Mouse (Mus musculus): ENCODE measurements around the gene Rbm41.
A peak's percentile ranks its signal among the peaks of the same experiment; 100 is the strongest.

The Rbm41 gene

GRCm38 (mm10) chrX:139997740-139998690 lies at the start of gene Rbm41:
Rbm41 (minus strand) TSS chrX:139998595.
- peak; percentile 14 for DNase-seq (ENCODE audit: low spot score)

- no peak for DNase-seq (ENCODE audit: low spot score)
These were observed 283 bp upstream of the Rbm41 start for GRCm38 (mm10) chrX:139998691-139999065.

- DNase-seq (ENCODE audit: low spot score): no peak
These were observed 16.3 kb downstream of the Rbm41 start for GRCm38 (mm10) chrX:139982115-139982514.

GRCm38 (mm10) chrX:139933507-139933906 lies 64.9 kb downstream of the Rbm41 start:
- no peak for DNase-seq (ENCODE audit: low spot score)

GRCm38 (mm10) chrX:139932472-139932871 lies 65.9 kb downstream of the Rbm41 start:
- DNase-seq (ENCODE audit: low spot score): no peak

- DNase-seq (ENCODE audit: low spot score): no peak
These were observed 77.8 kb downstream of the Rbm41 start for GRCm38 (mm10) chrX:139920572-139920971.

GRCm38 (mm10) chrX:139891387-139891786 lies 107.0 kb downstream of the Rbm41 start:
- no peak for DNase-seq (ENCODE audit: low spot score)

GRCm38 (mm10) chrX:139883221-139883620 lies 115.2 kb downstream of the Rbm41 start:
- no peak for DNase-seq (ENCODE audit: low spot score)

GRCm38 (mm10) chrX:139877936-139878335 lies 120.5 kb downstream of the Rbm41 start:
- DNase-seq (ENCODE audit: low spot score): no peak

- DNase-seq (ENCODE audit: low spot score): no peak
These were observed 121.3 kb downstream of the Rbm41 start for GRCm38 (mm10) chrX:139877105-139877504.

GRCm38 (mm10) chrX:139870938-139871791 lies 127.2 kb downstream of the Rbm41 start, which contains the start of gene Morc4:
Morc4 (minus strand) TSS chrX:139871677.
- peak; percentile 25 for DNase-seq (ENCODE audit: low spot score)

- no peak for DNase-seq (ENCODE audit: low spot score)
These were observed 128.1 kb downstream of the Rbm41 start for GRCm38 (mm10) chrX:139870300-139870711.

GRCm38 (mm10) chrX:139859402-139859801 lies 139.0 kb downstream of the Rbm41 start:
- DNase-seq (ENCODE audit: low spot score): no peak

GRCm38 (mm10) chrX:139854795-139855194 lies 143.6 kb downstream of the Rbm41 start:
- DNase-seq (ENCODE audit: low spot score): no peak

- DNase-seq (ENCODE audit: low spot score): no peak
These were observed 157.3 kb downstream of the Rbm41 start for GRCm38 (mm10) chrX:139841091-139841490.

Measured in urinary bladder, postnatal 25 days (tissue).